Mouse (Mus musculus) hindbrain, postnatal 0 days (tissue): ENCODE measurements at regions not wholly inside any gene's neighbourhood (a gene's known extent, or its start where the extent isn't known, plus 50 kb on each side); places are given as distances from the start of the nearest gene placed in this dataset.

Experiments
- ATAC-seq: fragments of 200-750 bp; cut with Nextera tagmentation; 2 replicates; pipeline ENCODE4 v1.8.0; 2017; ENCODE audit warnings: mild to moderate bottlenecking, moderate TSS enrichment, moderate library complexity
- DNase-seq: peaks from one replicate; pipeline ENCODE4 v3.0.0-alpha.2; 2015; ENCODE audit warnings: low spot score
- H3K27ac ChIP-seq: fragments of 300-500 bp; sonication (generic); 2 replicates; pipeline ENCODE4 v1.5.1; 2014; ENCODE audit warnings: mild to moderate bottlenecking
- H3K27me3 ChIP-seq: fragments of 300-500 bp; sonication (generic); 2 replicates; pipeline ENCODE4 v1.6.1; 2014; ENCODE audit warnings: low read length, mixed read lengths; ENCODE audit not compliant: insufficient read depth
- H3K36me3 ChIP-seq: fragments of 300-500 bp; sonication (generic); 2 replicates; pipeline ENCODE4 v1.6.1; 2014; ENCODE audit warnings: low read length, mixed read lengths; ENCODE audit not compliant: insufficient read depth
- H3K4me1 ChIP-seq: fragments of 300-500 bp; sonication (generic); 2 replicates; pipeline ENCODE4 v1.6.1; 2014; ENCODE audit warnings: antibody characterized with exemption, low read length, mixed read lengths; ENCODE audit not compliant: insufficient read depth
- H3K4me2 ChIP-seq: fragments of 300-500 bp; sonication (generic); 2 replicates; pipeline ENCODE4 v1.6.1; 2014; ENCODE audit warnings: low read depth, mild to moderate bottlenecking, low read length, moderate library complexity, mixed read lengths
- H3K4me3 ChIP-seq: fragments of 300-500 bp; sonication (generic); 2 replicates; pipeline ENCODE4 v1.5.1; 2014; ENCODE audit warnings: low read length
- H3K9ac ChIP-seq: fragments of 300-500 bp; sonication (generic); replicated peaks from 2 replicates; pipeline ENCODE4 v1.6.1; 2014; ENCODE audit warnings: mild to moderate bottlenecking, low read length, moderate library complexity, mixed read lengths
- H3K9me3 ChIP-seq: fragments of 300-500 bp; sonication (generic); 2 replicates; pipeline ENCODE4 v1.6.1; 2016; ENCODE audit warnings: low read length, mixed read lengths
- CTCF ChIP-seq: IDR thresholded peaks from 2 replicates; pipeline ENCODE4 v1.5.1; 2016; ENCODE audit warnings: antibody characterized with exemption, control low read depth, low read depth
- WGBS: fragments of 180-500 bp; shearing (Covaris S2); extraction: QIAGEN DNeasy Blood & Tissue Kit; methylation state at CpG from one replicate; pipeline ENCODE4 v1.1.7; 2014; 5-methylcytosine and 5-hydroxymethylcytosine counted together

- no peaks in the 10 kb centered on the region for H3K27me3 ChIP-seq
- ATAC-seq, result no peak
- TF ChIP-seq CTCF, result no peak
These were observed 459.7 kb upstream of the N6amt1 start for GRCm38 (mm10) chr16:86894333-86894732.

GRCm38 (mm10) chr16:86888421-86888820, 465.6 kb upstream of the N6amt1 start:
- no peak for TF ChIP-seq CTCF
- DNase-seq (no peak), ATAC-seq (no peak)

More at GRCm38 (mm10) chr16:86894333-86894732, 459.7 kb upstream of the N6amt1 start:
- H3K4me3 ChIP-seq, result no peak overlapping the region
- no peak overlapping the region for H3K27ac ChIP-seq
- WGBS, result 64% methylated on average over 5 of the region's 5 CpGs
- no peak overlapping the region for H3K9ac ChIP-seq
- no peaks in the 10 kb centered on the region for H3K36me3 ChIP-seq
- H3K4me2 ChIP-seq, result no peak overlapping the region
- no peaks in the 10 kb centered on the region for H3K4me1 ChIP-seq
- DNase-seq, result no peak
- no peaks in the 10 kb centered on the region for H3K9me3 ChIP-seq

GRCm38 (mm10) chr16:86887605-86888004, 466.4 kb upstream of the N6amt1 start:
- Histone ChIP-seq H3K9me3 (no peaks in the 10 kb centered on the region), H3K36me3 (no peaks in the 10 kb centered on the region), H3K27me3 (no peaks in the 10 kb centered on the region), H3K4me3 (no peak overlapping the region), H3K4me2 (no peak overlapping the region), H3K27ac (no peak overlapping the region), H3K9ac (no peak overlapping the region), H3K4me1 (no peaks in the 10 kb centered on the region)
- ATAC-seq, result no peak
- no peak for TF ChIP-seq CTCF
- no peak for DNase-seq
- WGBS, result 71% methylated on average over 4 of the region's 4 CpGs

More at GRCm38 (mm10) chr16:86888421-86888820, 465.6 kb upstream of the N6amt1 start:
- Histone ChIP-seq H3K4me2 (no peak overlapping the region), H3K36me3 (no peaks in the 10 kb centered on the region), H3K27ac (no peak overlapping the region), H3K4me1 (no peaks in the 10 kb centered on the region), H3K9me3 (no peaks in the 10 kb centered on the region), H3K27me3 (no peaks in the 10 kb centered on the region), H3K9ac (no peak overlapping the region), H3K4me3 (no peak overlapping the region)
- 77% methylated on average over 5 of the region's 5 CpGs for WGBS

- DNase-seq (no peak), ATAC-seq (no peak)
- no peak overlapping the region for H3K9ac ChIP-seq
- 81% methylated on average over 7 of the region's 7 CpGs for whole genome bisulfite sequencing
- H3K36me3 ChIP-seq, result no peaks in the 10 kb centered on the region
- H3K27ac ChIP-seq, result no peak overlapping the region
- no peak for TF ChIP-seq CTCF
- no peaks in the 10 kb centered on the region for H3K9me3 ChIP-seq
- H3K4me2 ChIP-seq, result no peak overlapping the region
- H3K4me3 ChIP-seq, result no peak overlapping the region
- no peaks in the 10 kb centered on the region for H3K4me1 ChIP-seq
- H3K27me3 ChIP-seq, result no peaks in the 10 kb centered on the region
These were observed 470.1 kb upstream of the N6amt1 start for GRCm38 (mm10) chr16:86883862-86884261.

- ATAC-seq, result peak; percentile 68
- WGBS, result 31% methylated on average over 6 of the region's 6 CpGs
- peak; percentile 90 for TF ChIP-seq CTCF
These were observed 471.5 kb upstream of the N6amt1 start for GRCm38 (mm10) chr16:86882529-86882928.

GRCm38 (mm10) chr16:86881583-86881982, 472.4 kb upstream of the N6amt1 start:
- Histone ChIP-seq H3K9me3 (no peaks in the 10 kb centered on the region), H3K36me3 (no peaks in the 10 kb centered on the region), H3K4me2 (no peak overlapping the region), H3K27ac (no peak overlapping the region), H3K4me1 (no peaks in the 10 kb centered on the region), H3K27me3 (no peaks in the 10 kb centered on the region), H3K4me3 (no peak overlapping the region), H3K9ac (no peak overlapping the region)
- no peak for TF ChIP-seq CTCF
- DNase-seq, result no peak
- WGBS, result 88% methylated on average over 5 of the region's 5 CpGs
- no peak for ATAC-seq

More at GRCm38 (mm10) chr16:86882529-86882928, 471.5 kb upstream of the N6amt1 start:
- H3K9ac ChIP-seq, result no peak overlapping the region
- H3K4me3 ChIP-seq, result no peak overlapping the region
- H3K9me3 ChIP-seq, result no peaks in the 10 kb centered on the region
- no peaks in the 10 kb centered on the region for H3K27me3 ChIP-seq
- no peak overlapping the region for H3K4me2 ChIP-seq
- H3K36me3 ChIP-seq, result no peaks in the 10 kb centered on the region
- H3K4me1 ChIP-seq, result no peaks in the 10 kb centered on the region
- H3K27ac ChIP-seq, result no peak overlapping the region
- peak; percentile 85 for DNase-seq

GRCm38 (mm10) chr16:86860828-86861227, 493.2 kb upstream of the N6amt1 start:
- no peak overlapping the region for H3K27ac ChIP-seq
- H3K9me3 ChIP-seq, result no peaks in the 10 kb centered on the region
- H3K27me3 ChIP-seq, result no peaks in the 10 kb centered on the region
- H3K36me3 ChIP-seq, result no peaks in the 10 kb centered on the region
- H3K4me1 ChIP-seq, result no peaks in the 10 kb centered on the region
- H3K4me3 ChIP-seq, result no peak overlapping the region
- H3K9ac ChIP-seq, result no peak overlapping the region
- DNase-seq (no peak), ATAC-seq (no peak)
- no peak overlapping the region for H3K4me2 ChIP-seq
- WGBS, result 92% methylated on average over 2 of the region's 2 CpGs
- no peak for TF ChIP-seq CTCF
